Mouse (Mus musculus) liver, embryonic 16.5 days (tissue): ENCODE data around the gene Ppp1r32. TPM values are rescaled to one million over a fixed set of nuclear protein-coding genes. Genes with fewer than 3 reads are reported as not detected.

ENCODE experiments used
- ATAC-seq: fragments of 200-750 bp; cut with Nextera tagmentation; 2 replicates; pipeline ENCODE4 v1.8.0; 2017; ENCODE audit warnings: low read depth, mild to moderate bottlenecking, moderate number of reproducible peaks, moderate library complexity
- H3K27ac ChIP-seq: fragments of 300-500 bp; sonication (generic); 2 replicates; pipeline ENCODE4 v1.5.1; 2014; ENCODE audit warnings: mild to moderate bottlenecking, low read length
- H3K27me3 ChIP-seq: fragments of 300-500 bp; sonication (generic); 2 replicates; pipeline ENCODE4 v1.6.1; 2014; ENCODE audit warnings: low read depth, low read length, mixed read lengths; ENCODE audit not compliant: control insufficient read depth, insufficient read depth
- H3K36me3 ChIP-seq: fragments of 300-500 bp; sonication (generic); 2 replicates; pipeline ENCODE4 v1.6.1; 2014; ENCODE audit warnings: mild to moderate bottlenecking; ENCODE audit not compliant: control insufficient read depth, insufficient read depth
- H3K4me1 ChIP-seq: fragments of 300-500 bp; sonication (generic); 2 replicates; pipeline ENCODE4 v1.6.1; 2014; ENCODE audit warnings: low read depth, low read length, mixed read lengths; ENCODE audit not compliant: control insufficient read depth
- H3K4me2 ChIP-seq: fragments of 300-500 bp; sonication (generic); 2 replicates; pipeline ENCODE4 v1.6.1; 2014; ENCODE audit warnings: low read depth, low read length, mixed read lengths
- H3K4me3 ChIP-seq: fragments of 300-500 bp; sonication (generic); 2 replicates; pipeline ENCODE4 v1.5.1; 2014; ENCODE audit warnings: low read depth, mild to moderate bottlenecking, low read length
- H3K9ac ChIP-seq: fragments of 300-500 bp; sonication (generic); 2 replicates; pipeline ENCODE4 v1.6.1; 2014; ENCODE audit warnings: low read depth, low read length
- H3K9me3 ChIP-seq: fragments of 300-500 bp; sonication (generic); replicated peaks from 2 replicates; pipeline ENCODE4 v1.6.1; 2016; ENCODE audit warnings: low read length; ENCODE audit not compliant: control insufficient read depth
- WGBS: fragments of 180-500 bp; shearing (Covaris S2); extraction: QIAGEN DNeasy Blood & Tissue Kit; methylation state at CpG from one replicate; pipeline ENCODE4 v1.1.7; 2014; ENCODE audit not compliant: insufficient replicate concordance; 5-methylcytosine and 5-hydroxymethylcytosine counted together
- polyA plus RNA-seq: library from polyadenylated mRNA; unstranded; fragments of >200 nt; fragmentation: Nextera tagmentation; extraction: Ambion mirVana; gene quantifications from 2 replicates; pipeline ENCODE4 v1.2.1, GENCODE M21; 2015

The Ppp1r32 gene
- polyA plus RNA-seq: not detected in 2 replicates

- Histone ChIP-seq H3K27ac (no peak within 1 kb of the TSS), H3K9ac (no peak within 1 kb of the TSS), H3K9me3 (no peaks in the 10 kb centered on the region), H3K4me1 (no peaks in the 10 kb centered on the region), H3K36me3 (no peaks in the 10 kb centered on the region), H3K4me2 (no peak within 1 kb of the TSS), H3K4me3 (no peak within 1 kb of the TSS), H3K27me3 (no peaks in the 10 kb centered on the region; the same call in 1 of the 2 replicates)
- WGBS: 38% methylated on average over 6 of the region's 6 CpGs
- no peak for ATAC-seq
Observed at GRCm38 (mm10) chr19:10482703-10483102, at the start of gene Ppp1r32. TSS of gene Ppp1r32 (minus strand) at chr19:10482928.

- H3K4me2 ChIP-seq: no peak overlapping the region
- peaks cover 13% of the 10 kb centered on the region for H3K4me1 ChIP-seq
- ATAC-seq: no peak
- no peak overlapping the region for H3K4me3 ChIP-seq
- H3K27ac ChIP-seq: no peak overlapping the region
- H3K36me3 ChIP-seq: peaks cover 49% of the 10 kb centered on the region
- WGBS: 95% methylated on average over 1 of the region's 1 CpGs
- H3K27me3 ChIP-seq: no peaks in the 10 kb centered on the region
- H3K9ac ChIP-seq: no peak overlapping the region
- no peaks in the 10 kb centered on the region for H3K9me3 ChIP-seq
Observed at GRCm38 (mm10) chr19:10530082-10530481, 47.4 kb upstream of the Ppp1r32 start.

- Histone ChIP-seq H3K4me1 (peaks cover 26% of the 10 kb centered on the region), H3K4me3 (peak within 1 kb of the TSS; percentile 99), H3K36me3 (peaks cover 17% of the 10 kb centered on the region), H3K27ac (peak within 1 kb of the TSS; percentile 98), H3K9me3 (no peaks in the 10 kb centered on the region), H3K4me2 (peak within 1 kb of the TSS; percentile 91), H3K9ac (peak within 1 kb of the TSS; percentile 99), H3K27me3 (no peaks in the 10 kb centered on the region)
- no peak for ATAC-seq
- under 1% methylated on average over 11 of the region's 11 CpGs for WGBS
Observed at GRCm38 (mm10) chr19:10525910-10526309, 43.2 kb upstream of the Ppp1r32 start, which contains the start of gene Sdhaf2. TSS of gene Sdhaf2 (minus strand) at chr19:10526142.

GRCm38 (mm10) chr19:10525106-10525901 lies 42.6 kb upstream of the Ppp1r32 start, which contains the start of gene Cpsf7:
TSS of gene Cpsf7 (plus strand) at chr19:10525266.
- peak within 1 kb of the TSS; percentile 98 for H3K27ac ChIP-seq
- H3K4me3 ChIP-seq: peak within 1 kb of the TSS; percentile 99
- H3K9me3 ChIP-seq: no peaks in the 10 kb centered on the region
- 0% methylated on average over 85 of the region's 93 CpGs for WGBS
- H3K27me3 ChIP-seq: no peaks in the 10 kb centered on the region
- H3K4me1 ChIP-seq: peaks cover 28% of the 10 kb centered on the region
- peak within 1 kb of the TSS; percentile 91 for H3K4me2 ChIP-seq
- H3K36me3 ChIP-seq: peaks cover 12% of the 10 kb centered on the region
- ATAC-seq: peak; percentile 91
- H3K9ac ChIP-seq: peak within 1 kb of the TSS; percentile 99

GRCm38 (mm10) chr19:10524784-10525105 lies 42.0 kb upstream of the Ppp1r32 start:
- Histone ChIP-seq H3K9me3 (no peaks in the 10 kb centered on the region), H3K4me3 (peak overlapping the region; percentile 99), H3K4me2 (peak overlapping the region; percentile 91), H3K9ac (peak overlapping the region; percentile 99), H3K4me1 (peaks cover 28% of the 10 kb centered on the region), H3K27ac (peak overlapping the region; percentile 98), H3K36me3 (peaks cover 7% of the 10 kb centered on the region), H3K27me3 (no peaks in the 10 kb centered on the region)
- ATAC-seq: no peak
- 0% methylated on average over 19 of the region's 19 CpGs for WGBS

- H3K4me1 ChIP-seq: peaks cover 28% of the 10 kb centered on the region
- WGBS: 26% methylated on average over 5 of the region's 5 CpGs
- H3K9me3 ChIP-seq: no peaks in the 10 kb centered on the region
- H3K27me3 ChIP-seq: no peaks in the 10 kb centered on the region
- no peak for ATAC-seq
- H3K27ac ChIP-seq: peak overlapping the region; percentile 69
- H3K36me3 ChIP-seq: peaks cover 6% of the 10 kb centered on the region
- H3K4me2 ChIP-seq: peak overlapping the region; percentile 91
- H3K4me3 ChIP-seq: peak overlapping the region; percentile 42
- peak overlapping the region; percentile 62 for H3K9ac ChIP-seq
Observed at GRCm38 (mm10) chr19:10523483-10524080, 40.9 kb upstream of the Ppp1r32 start.

- Histone ChIP-seq H3K4me1 (peaks cover 23% of the 10 kb centered on the region), H3K9me3 (no peaks in the 10 kb centered on the region), H3K27ac (no peak overlapping the region), H3K27me3 (no peaks in the 10 kb centered on the region), H3K36me3 (peaks cover 6% of the 10 kb centered on the region), H3K9ac (no peak overlapping the region), H3K4me3 (no peak overlapping the region), H3K4me2 (no peak overlapping the region)
- 59% methylated on average over 1 of the region's 1 CpGs for WGBS
- ATAC-seq: no peak
Observed at GRCm38 (mm10) chr19:10521926-10522325, 39.2 kb upstream of the Ppp1r32 start.

GRCm38 (mm10) chr19:10520355-10520754 lies 37.6 kb upstream of the Ppp1r32 start:
- Histone ChIP-seq H3K27me3 (no peaks in the 10 kb centered on the region), H3K9me3 (no peaks in the 10 kb centered on the region), H3K27ac (no peak overlapping the region), H3K4me1 (peaks cover 15% of the 10 kb centered on the region), H3K9ac (no peak overlapping the region), H3K4me2 (no peak overlapping the region), H3K4me3 (no peak overlapping the region), H3K36me3 (peaks cover 15% of the 10 kb centered on the region)
- 54% methylated on average over 1 of the region's 1 CpGs for WGBS
- no peak for ATAC-seq

GRCm38 (mm10) chr19:10510759-10511330 lies 28.1 kb upstream of the Ppp1r32 start:
- Histone ChIP-seq H3K4me1 (no peaks in the 10 kb centered on the region), H3K36me3 (peaks cover 13% of the 10 kb centered on the region), H3K4me3 (no peak overlapping the region), H3K27ac (no peak overlapping the region), H3K27me3 (no peaks in the 10 kb centered on the region), H3K9ac (no peak overlapping the region), H3K9me3 (no peaks in the 10 kb centered on the region), H3K4me2 (no peak overlapping the region)
- ATAC-seq: no peak
- WGBS: 65% methylated on average over 6 of the region's 6 CpGs
